Mouse (Mus musculus): ENCODE results near the gene Tmem131.

Tmem131 gene

DNA sequence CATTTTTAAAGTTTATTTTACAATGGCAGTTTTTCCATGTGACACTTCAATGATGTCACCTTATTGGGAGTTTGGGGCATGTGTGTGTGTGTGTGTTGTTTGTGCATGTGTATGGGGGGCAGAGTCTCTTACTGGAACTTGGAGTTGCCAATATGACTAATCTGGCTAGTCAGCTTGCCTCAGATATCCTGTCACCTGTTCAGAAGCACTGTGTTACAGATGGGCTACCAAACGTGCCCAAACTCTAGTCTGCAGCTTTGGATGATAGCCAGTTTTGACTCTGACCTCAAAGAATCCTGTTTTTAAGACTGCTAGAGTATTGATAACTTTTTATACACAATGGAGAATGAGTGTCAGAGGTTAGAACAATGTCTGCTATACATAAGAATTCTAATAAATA, 64.3 kb downstream of the Tmem131 start:
- DNase-seq, result no peak

DNA sequence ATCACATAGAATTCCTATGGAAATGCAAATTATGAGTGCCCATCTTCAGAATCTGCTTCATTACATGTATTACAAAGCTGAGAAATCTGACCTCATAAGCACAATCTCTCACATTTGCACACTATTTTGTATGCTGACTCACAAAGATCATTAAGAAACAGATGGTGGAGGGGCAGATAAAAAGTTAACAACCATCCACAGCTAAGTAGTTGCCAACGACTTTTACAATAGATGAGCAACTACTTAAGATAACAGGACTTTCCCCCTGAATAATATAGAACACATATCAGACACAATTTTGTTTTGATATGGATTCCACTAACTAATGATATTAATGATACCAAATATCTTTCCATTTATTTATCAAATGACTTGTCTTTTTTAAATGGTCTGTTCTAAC, 66.3 kb downstream of the Tmem131 start:
- DNase-seq, result no peak

DNA sequence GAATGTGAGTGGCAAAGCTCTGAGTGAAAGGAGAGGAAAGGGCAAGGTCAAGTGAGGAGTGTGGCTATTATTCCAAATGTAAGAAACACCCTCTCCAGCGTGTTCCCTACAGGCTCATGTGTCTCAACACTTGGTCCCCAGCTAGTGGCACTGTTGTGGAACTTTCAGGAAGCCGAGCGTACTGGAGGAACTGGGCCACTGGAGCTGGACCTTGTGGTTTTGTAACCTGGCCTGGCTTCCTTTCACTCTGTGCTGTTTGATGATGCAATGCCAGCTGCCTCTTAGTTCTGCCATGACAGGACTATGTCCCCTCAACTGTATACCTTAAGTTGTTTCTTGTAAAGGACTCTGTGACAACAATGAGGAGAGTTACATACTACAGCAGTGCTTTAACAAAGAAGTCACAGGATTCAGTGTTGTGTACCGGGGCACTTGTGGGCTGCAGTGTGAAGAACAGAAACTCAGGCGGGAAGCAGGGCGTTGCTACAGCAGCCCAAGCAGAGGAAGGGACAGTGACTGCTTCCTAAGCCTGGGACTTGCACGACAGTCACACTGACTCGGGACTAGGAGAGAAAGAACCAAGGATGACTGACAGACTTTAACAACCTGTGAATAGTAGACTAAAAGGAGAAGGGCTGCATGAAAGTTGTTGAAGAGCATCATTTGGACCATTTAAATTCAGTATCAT, 68.4 kb downstream of the Tmem131 start:
- DNase-seq, result no peak

DNA sequence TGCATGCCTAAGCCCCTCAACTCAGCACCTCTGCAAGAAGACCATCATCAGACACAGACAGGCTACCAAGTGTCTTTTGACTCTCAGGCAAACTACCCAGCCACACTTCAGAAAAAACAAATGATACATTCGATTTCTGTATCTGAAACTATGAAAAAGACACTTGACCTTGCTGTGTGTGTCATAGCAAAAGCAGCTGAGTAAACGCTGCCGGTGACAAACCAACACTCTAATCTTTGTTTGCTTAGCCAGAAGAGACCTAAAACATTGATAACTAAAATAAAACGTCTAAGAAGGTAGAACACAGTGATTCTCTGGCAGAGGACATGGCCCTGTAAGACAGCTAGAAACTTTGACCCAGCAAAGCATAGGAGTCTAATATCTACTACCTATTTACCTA, 72.2 kb downstream of the Tmem131 start:
- DNase-seq, result no peak

DNA sequence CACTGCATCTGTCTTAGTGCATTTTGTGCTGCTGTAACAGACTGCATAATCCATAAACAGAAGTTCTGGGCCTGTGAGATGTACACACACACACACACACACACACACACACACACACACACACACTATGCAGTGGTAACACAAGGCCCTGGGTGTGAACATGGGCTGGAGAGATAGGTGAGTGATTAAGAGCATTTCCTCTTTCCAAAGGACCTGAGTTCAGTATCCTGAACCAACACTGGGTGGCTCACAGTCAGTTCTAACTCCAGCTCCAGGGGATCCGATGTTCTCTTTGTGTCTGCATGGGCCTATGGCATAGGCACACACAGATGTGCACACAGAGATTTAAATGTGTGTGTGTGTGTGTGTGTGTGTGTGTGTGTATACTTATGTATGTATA, 72.9 kb downstream of the Tmem131 start:
- no peak for DNase-seq

DNA sequence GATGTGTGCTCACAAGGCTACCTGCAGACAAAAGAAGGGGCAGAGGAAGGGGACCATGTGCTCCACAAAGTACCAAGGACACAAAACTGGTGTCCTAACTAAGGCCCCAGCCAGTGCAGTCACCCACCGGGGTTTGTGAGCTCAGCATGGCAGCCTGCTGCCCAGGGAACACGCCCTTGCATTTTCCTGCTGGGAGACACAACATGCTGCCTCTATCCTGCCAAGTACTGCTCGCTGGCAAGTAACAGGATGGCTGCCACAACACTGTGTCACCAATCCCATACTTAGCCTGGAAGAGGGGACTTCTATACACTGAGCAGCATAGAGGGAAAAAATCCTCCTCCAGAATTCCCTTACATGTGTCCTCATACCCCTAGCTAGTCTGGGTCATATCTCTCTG, 78.7 kb downstream of the Tmem131 start:
- DNase-seq, result no peak

DNA sequence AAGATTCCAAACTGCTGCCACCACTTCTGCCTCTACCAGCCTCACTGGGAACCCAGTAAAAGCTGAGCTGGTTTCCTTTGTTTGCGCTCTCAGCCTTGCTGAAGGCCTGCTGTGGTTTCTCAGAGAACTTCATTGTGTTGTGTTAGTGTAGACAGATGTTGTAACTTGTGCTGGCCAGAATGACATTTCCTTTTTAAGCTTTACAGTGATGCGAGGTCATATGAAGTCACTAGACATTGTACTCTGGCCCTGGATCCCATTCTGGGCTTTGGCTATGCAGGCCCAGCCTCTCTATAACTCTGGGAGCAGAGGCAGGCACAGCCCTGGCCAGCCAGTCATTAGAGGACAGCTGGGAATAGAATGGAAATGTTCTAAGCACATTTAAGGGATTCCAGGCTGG, 81.7 kb downstream of the Tmem131 start:
- no peak for DNase-seq

DNA sequence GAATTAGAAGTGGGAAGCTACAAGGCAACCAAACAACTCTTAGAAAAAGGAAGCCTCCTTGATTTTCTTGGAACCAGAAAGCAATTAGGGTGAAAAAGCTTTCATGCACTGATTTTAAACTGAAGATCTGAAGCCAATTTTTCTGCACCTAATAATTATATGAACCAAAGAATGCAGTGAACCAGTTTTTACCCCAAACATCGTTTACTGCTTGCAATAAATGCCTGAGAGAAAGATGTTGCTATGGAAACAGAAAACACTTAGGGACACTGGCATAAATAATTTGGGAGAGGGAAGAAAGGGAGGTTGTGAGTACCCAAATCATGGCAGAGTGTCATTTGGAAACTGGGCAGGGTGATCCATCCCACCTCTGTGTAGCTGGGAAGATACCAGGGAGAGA, 82.6 kb downstream of the Tmem131 start:
- DNase-seq, result no peak

DNA sequence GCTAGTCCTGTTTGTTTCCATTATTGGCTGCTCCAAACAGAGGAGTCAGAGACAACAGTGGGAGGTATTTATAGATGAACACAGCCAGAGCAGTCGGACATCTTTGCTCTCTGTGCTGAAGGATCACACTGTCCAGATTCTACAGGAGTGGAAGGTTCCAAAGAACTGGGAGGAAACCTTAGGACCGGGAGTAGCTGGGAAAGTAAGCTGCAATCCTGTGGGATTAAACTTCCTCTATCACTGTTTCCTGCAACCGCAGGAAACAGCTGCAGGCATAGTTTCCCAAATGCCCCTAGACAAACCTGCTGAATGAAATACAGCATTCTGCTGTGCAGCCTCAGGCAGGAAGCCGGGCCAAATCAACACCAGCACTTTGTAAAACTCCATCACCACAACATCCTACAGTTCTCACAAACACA, 83.0 kb downstream of the Tmem131 start:
- no peak for DNase-seq

DNA sequence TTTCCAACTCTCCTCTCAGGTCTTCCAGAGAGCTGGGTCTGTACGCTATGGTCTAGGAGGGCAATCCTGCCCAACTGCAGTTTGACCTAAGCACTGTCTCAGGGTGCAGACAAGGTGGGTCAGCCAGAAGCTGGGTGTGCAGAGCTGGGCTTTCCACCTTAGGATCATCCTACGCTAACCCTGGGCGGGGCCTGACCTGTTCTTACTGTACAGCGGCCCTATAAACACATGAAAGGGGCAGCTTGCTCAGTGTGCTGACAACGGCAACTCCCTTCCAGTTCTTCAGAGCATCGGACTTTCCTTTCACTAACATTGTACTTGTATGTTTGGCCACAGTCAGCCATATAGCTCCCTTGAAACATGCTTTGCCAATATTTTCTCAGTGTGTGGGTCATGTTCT, 86.4 kb downstream of the Tmem131 start:
- DNase-seq, result no peak

DNA sequence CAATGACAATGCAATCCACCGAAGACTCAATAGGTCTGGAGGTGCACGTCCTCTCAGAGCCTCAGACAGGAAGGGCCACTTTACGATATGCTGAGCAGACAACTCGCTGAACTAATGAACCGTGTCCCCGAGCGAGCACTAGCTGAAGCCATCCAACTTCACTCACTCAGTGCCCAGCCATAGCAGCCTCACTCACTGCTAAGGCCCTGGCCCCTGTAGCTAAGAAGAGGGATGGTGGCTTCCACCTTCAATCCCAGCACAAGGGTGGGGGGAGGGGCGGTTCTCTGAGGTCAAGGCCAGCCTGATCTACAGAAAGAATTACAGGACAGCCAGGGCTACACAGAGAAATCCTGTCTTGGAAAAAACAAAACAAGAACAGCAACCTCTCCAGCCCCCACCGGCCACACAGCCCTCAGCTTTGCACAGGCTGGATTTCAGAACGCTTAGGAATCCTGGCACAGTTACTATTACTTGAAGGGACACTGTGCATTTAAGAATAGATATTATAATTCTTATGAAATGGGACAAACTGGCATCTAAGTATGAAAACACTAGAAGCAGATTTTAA, 89.2 kb downstream of the Tmem131 start:
- DNase-seq, result no peak

DNA sequence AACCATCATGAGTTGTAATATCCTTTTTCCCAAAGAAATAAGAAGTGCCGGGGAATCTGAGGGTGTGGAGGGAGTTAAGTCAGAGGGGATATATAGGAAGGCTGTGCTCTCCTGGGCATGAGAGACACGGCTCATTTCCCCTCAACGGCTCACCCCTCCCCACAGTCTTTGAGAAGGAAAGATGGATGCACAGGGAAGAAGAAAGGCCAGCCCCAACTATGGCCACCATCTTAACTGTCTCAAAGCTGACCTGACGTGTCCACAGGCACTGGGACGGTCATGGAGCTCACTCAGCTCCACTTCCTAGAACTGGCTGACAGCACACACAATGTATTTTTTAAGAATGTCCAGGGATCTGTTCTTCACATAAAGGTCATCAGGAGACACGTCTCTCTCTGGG, 91.4 kb downstream of the Tmem131 start:
- DNase-seq, result no peak

DNA sequence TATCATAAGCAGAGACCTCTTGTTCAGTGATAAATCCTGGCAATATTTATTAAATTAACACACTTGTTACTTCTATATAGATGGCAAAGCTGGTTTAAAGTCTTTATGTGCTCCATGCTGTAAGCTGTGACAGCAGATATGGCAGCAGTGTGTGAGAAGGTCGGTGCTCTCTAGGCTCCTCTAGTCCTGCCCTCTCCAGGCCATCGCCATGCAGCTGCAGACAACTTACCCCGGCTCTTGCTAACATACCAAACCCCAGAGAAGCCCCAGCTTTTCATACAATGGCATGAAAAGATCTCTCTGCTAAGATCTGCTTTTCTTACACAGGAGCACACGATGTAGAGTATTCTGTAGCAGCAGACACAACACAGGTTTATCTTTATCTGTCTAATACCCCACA, 92.1 kb downstream of the Tmem131 start:
- DNase-seq, result no peak

DNA sequence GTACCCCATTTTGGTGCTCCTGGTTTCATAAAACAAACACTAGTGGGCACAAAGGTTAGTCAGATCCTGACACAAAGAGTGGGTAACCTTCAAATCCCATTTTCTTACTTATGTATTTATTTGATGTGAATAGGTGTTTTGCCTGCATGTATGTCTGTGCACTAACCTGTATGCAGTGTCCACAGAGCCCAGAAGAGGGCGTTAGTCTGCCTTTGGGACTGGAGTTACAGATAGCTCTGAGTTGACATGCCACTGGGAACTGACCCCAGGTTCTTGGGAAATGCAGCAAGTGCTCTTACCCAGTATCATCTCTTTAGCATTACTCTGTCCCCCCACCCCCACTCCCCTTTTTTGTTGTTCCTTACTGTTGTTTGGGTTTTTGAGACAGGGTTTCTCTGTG, 95.4 kb downstream of the Tmem131 start:
- DNase-seq, result no peak

DNA sequence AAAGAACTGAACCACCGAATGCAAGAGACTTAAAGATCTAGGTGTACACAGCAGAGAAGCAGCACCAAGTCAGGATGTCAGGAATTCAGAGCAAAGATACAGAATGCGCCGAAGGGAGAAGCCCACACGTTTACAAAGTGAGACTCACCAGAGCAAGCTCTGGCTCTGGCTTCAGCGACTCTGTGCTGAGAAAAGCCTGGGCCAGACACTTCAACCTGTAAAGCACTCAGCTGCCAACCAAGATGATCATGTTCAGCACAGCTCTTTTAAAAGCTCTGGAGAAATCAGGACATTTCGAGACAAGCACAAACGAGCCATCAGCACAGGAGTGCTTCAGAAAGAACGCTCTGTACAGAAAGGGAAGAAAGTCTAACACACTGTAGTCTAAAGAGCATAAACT, 96.2 kb downstream of the Tmem131 start:
- DNase-seq, result no peak

DNA sequence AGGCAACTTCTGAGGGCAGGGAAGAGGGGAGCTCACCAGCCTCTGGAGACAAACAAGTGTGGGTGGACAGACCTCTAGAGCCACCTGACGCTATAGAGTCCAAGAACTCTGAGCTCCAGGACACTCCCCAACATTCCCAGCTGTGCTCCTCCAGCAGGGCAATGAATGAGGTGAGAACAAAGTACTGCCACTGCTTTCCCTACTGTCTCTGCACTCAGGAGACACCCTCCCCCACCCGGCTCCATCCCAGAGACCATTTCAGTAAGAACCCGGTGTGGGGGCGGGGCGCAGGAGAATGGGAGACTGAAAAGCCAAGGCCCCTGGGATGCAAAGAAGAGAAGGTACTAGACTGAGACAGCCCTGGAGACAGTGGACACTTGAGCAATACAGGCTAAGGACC, 98.4 kb downstream of the Tmem131 start:
- DNase-seq, result no peak

DNA sequence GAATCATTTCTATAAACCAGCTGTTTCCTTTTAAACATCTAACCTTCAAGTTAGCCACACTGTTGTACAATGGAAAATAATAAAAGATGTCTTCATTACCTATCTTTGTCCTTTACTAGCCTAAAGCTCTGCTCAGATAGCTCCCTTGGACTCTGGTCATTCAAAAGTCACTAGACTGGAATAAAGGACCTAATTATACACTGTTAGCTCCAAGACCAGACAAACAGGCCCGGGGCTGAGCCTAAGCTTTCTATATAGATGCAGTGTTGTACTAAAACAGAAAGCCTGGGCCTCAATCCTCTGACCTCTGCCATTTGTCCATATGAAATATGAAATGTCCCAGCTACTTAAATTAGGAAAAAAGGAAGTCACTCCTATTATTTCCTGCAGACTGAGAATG, 101.7 kb downstream of the Tmem131 start:
- peak; percentile 71 for DNase-seq

DNA sequence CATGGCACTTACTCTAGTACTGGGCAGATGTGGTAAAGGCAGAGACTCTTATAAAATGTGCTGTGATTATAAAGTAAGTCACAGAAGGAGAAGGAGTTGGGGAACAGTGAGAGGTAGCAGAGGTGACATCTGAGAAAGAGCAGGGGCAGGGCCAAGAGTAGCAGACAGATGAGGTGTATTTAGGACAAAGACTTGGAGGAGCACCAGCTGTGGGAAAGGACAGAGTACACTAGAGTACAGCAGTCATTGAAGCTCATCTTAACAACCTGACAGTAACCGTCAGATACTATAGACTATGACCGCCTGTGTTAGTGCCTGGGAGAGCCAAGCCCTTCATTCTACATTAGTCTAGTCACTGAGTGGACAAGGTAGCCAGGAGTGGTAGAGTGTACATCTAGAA, 102.5 kb downstream of the Tmem131 start:
- no peak for DNase-seq

DNA sequence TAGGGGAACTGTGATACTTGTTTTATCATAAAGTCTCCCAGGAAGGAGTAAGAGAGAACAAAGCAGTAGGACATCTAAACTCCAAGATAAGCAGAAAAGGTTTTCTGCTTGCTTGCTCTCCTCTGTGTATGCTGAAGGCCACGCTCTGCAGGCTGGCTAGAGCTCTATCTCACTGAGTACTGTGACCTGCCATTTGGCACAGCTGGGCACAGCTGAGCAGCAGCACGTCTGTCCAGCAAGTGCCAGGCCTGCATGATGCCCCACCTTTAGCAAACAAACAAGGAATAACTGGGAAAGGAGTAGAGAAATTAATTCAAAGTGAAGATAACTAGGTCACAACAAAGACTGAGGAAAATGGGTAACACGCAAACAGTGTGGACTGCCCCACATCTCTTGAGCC, 103.6 kb downstream of the Tmem131 start:
- no peak for DNase-seq

DNA sequence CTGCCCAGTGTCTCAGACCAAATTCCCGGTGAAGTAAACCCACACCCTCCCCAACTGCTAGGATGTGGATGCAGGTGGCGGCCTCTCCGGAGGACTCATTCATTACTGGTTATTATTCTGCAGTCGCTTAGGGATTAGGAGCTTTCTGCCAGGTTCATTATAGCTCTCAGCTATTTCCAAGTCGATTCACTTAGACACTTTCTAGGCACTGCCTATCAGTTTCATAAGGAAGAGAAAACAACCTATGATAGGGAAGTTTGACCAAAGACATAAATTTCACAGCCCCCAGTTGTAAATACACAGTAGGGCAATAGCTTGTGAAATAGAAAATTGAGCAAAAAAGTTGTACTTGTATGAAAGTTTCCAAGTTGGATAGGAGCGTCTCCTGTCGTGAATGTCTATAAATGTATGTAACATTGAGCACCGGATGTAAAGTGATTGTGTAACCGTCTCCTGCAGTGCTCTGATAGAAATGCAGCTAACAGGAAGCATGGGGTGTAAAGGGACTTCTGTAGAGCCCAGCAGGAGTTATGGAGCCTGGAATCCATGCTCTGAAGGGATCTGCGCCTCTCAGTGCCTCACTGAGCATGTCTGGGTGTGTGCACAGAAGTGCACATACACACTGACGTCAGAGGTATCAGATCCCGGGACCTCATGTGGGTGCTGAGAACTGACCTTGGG, 107.1 kb downstream of the Tmem131 start:
- no peak for DNase-seq

DNA sequence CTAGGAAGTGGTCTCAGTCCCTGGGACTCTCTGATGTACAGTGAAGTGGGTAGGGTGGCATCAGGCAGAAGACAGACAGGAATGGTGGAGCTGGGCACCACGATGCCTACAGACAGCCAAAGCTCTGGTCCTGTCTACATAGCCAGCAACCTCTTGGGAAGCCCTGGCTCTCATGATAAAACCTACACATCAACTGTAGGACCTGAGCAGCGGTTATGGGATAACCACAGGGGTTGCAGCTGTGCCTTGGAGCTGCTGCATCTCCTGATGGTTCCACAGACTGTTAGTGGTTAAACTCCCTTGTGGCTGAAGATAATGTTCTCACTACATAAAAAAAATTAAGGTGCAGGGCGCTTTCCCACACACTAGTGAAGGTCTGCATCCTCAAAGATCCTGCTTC, 107.9 kb downstream of the Tmem131 start:
- DNase-seq, result no peak

DNA sequence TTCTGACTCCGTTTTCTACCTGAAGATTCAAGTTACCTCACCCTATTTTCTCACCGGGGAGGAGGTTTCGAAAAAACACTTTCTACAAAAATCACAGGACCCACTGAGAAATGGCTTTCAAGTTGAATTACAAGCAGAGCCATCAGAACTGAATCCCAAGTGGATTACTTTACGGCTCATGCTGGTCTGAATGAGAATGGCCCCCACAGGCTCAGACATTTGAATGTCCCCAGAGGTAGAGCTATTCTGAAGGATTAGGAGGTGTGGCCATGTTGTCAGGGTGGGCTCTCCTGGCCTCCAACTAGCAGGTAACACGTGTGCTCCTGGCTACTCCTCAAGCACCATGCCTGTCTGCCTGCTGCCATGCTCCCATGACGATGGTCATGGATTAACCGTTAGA, 109.4 kb downstream of the Tmem131 start:
- DNase-seq, result no peak

DNA sequence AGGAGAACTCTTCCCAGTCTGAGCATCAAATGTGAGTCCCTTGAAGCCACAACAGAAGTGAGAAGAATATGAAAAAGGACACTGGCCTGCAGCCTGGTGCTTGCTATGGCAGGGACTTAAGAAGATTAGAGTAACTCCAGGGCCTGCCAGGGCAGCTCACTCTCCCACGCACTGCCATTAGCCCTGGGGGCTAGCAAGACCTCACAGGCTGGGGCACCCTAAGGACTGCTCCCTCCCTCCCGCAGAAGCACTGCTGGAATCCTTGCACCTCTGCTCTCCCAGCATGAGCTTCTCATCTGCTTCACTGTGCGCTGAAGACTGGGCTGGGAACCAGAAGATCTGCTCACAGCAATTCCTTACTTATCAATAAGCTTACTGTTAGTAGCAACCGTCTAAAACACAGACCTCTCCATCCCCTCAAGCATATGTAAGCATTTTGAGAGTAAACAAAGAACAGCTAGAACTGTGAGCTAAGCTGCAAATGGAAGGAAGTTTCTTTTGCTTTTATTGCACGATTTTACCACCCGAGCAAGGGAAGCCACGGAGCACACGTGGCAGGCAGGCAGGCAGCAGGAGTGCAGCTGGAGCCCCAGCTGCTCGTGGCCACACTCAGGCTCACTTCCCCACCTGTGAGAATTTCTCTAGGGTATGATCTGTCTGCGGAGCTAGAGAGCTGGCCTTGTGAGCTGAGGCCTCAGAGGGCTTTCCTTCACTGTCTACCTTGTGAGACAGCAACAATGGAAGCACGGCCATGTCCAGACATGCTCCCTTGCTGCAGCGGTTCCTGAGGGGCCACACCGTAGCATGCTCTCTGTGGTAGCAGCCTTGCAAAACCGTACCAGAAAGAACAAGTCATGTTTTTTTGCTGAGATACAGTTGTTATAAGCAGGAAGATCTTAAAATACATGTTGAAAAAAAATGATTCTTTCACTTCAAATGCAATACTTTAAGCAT, 112.3 kb downstream of the Tmem131 start:
- DNase-seq, result peak; percentile 60

DNA sequence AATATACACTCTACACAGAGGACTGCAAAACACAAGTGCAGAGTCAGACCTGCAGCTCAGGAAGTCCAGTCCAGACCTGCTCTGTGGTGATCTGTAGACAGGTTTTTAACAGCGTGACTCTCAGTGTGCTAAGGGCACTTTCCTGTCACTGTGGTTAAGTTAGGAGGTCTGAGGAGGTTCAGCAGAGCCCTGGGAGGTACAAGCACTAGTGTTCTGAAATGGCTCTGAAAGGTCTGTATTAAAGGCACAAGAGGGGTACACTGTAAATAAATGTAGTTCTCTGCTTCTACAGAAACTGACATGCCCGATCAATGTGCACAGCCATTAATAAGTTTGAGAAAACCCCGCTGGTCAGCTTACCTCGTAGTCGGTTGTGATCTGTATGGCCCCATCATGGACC, 119.1 kb downstream of the Tmem131 start:
- DNase-seq, result no peak

Measured in retina, postnatal 1 day (tissue).